Mouse (Mus musculus) G1E (cell line): ENCODE data around the gene Foxe1. TPM values are rescaled to one million over a fixed set of nuclear protein-coding genes. Genes with fewer than 3 reads are reported as not detected.

Source experiments
- ATAC-seq: 2 replicates; pipeline ENCODE4 v1.8.0; 2016; ENCODE audit warnings: mild to moderate bottlenecking; ENCODE audit not compliant: insufficient number of reproducible peaks, poor library complexity, low FRiP score, severe bottlenecking; ENCODE audit errors: extremely low read depth
- DNase-seq: peaks from one replicate; pipeline ENCODE4 v3.0.0; 2012; ENCODE audit warnings: low spot score
- H3K27me3 ChIP-seq: 2 replicates; pipeline ENCODE4 v1.6.1; 2012; ENCODE audit warnings: mild to moderate bottlenecking, low read length, inconsistent platforms; ENCODE audit not compliant: insufficient read depth
- H3K36me3 ChIP-seq: replicated peaks from 2 replicates; pipeline ENCODE3; 2012; ENCODE audit warnings: mild to moderate bottlenecking, inconsistent platforms
- H3K4me1 ChIP-seq: 2 replicates; pipeline ENCODE4 v1.6.1; 2012; ENCODE audit warnings: low read depth, low read length, inconsistent platforms, mixed read lengths; ENCODE audit not compliant: insufficient read depth
- H3K4me3 ChIP-seq: 2 replicates; pipeline ENCODE4 v1.5.1; 2012; ENCODE audit warnings: low read depth, mild to moderate bottlenecking, inconsistent platforms, low read length, moderate library complexity, mixed read lengths
- H3K9me3 ChIP-seq: replicated peaks from 2 replicates; pipeline ENCODE4 v1.6.1; 2012; ENCODE audit warnings: inconsistent platforms
- CTCF ChIP-seq: IDR thresholded peaks from 2 replicates; pipeline ENCODE4 v1.5.1; 2012; ENCODE audit warnings: low read depth, low read length, inconsistent platforms, mixed read lengths
- GATA1 ChIP-seq: IDR thresholded peaks from 2 replicates; pipeline ENCODE4 v1.6.1; 2012; ENCODE audit warnings: borderline replicate concordance, low read length, inconsistent platforms, mixed read lengths
- GATA2 ChIP-seq: IDR thresholded peaks from 2 replicates; pipeline ENCODE4 v1.6.1; 2012; ENCODE audit warnings: low read depth, low read length, inconsistent platforms, borderline replicate concordance
- POLR2AphosphoS5 ChIP-seq: IDR thresholded peaks from 2 replicates; pipeline ENCODE4 v1.6.1; 2012; ENCODE audit warnings: low read depth, low read length, inconsistent platforms; ENCODE audit not compliant: insufficient replicate concordance
- TAL1 ChIP-seq: conservative IDR thresholded peaks from 2 replicates; pipeline ENCODE4 v1.6.1; 2012; ENCODE audit warnings: low read depth, low read length, inconsistent platforms, mixed read lengths
- polyA plus RNA-seq: library from polyadenylated mRNA; stranded (reverse); fragments of >175 nt; gene quantifications from 2 replicates; pipeline ENCODE4 v1.2.3, GENCODE M21; 2012
- total RNA-seq, 2 experiments: library from RNA; stranded (forward) in 1 of 2; stranded (reverse) in 1 of 2; fragments of 200-1000 nt in 1 of 2; fragments of >200 nt in 1 of 2; fragmentation: Nextera tagmentation in 1 of 2; gene quantifications; 2 replicates each; pipeline ENCODE4 v1.2.3; 2014 to 2017

The Foxe1 gene
- total and polyA plus RNA-seq, 3 experiments: not detected

DNA sequence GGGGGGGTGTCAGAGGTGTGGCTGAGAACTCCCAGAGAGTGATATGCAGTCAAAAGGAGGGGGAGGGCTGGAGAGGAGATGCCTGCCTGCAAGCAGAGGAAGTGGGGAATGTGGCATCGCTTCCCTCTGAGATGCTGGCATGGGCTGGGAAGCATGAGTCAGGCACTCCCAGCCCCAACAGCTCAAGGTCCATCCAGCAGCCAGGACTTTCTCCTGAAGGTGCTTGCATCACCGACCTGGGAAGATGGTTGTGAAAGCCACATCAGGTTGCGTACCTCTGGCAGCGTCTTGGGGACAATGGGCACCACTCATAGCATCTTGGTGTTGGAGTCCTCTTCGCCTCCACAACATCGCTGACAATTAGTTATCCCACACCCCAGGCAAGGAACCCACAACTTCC is 27.0 kb downstream of the Foxe1 start:
- Histone ChIP-seq H3K4me3 (no peak overlapping the region), H3K9me3 (no peaks in the 10 kb centered on the region), H3K4me1 (peaks cover 11% of the 10 kb centered on the region), H3K27me3 (peaks cover 35% of the 10 kb centered on the region), H3K36me3 (peaks cover 11% of the 10 kb centered on the region)
- no peak for TF ChIP-seq CTCF
- no peak for TF ChIP-seq GATA1
- ATAC-seq: no peak
- DNase-seq: no peak

- TF ChIP-seq CTCF: no peak
- no peak for TF ChIP-seq POLR2AphosphoS5
- no peak for TF ChIP-seq TAL1
- no peak for TF ChIP-seq GATA2
- no peak for TF ChIP-seq GATA1
- Histone ChIP-seq H3K9me3 (no peaks in the 10 kb centered on the region), H3K36me3 (peaks cover 17% of the 10 kb centered on the region), H3K27me3 (peaks cover 30% of the 10 kb centered on the region), H3K4me3 (no peak overlapping the region), H3K4me1 (peaks cover 11% of the 10 kb centered on the region)
- DNase-seq (no peak), ATAC-seq (no peak)
Observed at GRCm38 (mm10) chr4:46371030-46371429, 27.6 kb downstream of the Foxe1 start.

DNA sequence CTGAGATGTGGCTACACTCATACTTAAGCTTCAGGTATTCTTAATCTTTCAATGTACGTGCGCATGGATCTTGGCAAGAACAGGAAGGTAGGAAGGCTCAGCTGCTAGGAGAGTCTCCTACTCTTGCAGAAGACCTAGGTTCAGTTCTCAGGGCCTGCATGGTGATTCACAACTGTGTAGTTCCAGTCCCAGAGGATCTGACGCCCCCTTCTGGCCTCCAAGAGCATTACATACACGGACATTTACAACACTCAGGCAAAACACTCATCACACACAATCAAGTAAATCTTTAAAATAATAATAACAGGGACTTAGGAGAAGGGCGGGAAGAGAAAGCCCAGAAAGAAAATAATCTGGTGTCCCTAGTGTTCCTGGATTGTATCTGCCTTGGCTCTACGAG is 31.0 kb downstream of the Foxe1 start:
- ATAC-seq (no peak), DNase-seq (no peak)
- no peak for TF ChIP-seq GATA2
- TF ChIP-seq GATA1: no peak
- no peak for TF ChIP-seq POLR2AphosphoS5
- TF ChIP-seq TAL1: no peak
- peak; percentile 46 for TF ChIP-seq CTCF
- Histone ChIP-seq H3K36me3 (peaks cover 51% of the 10 kb centered on the region), H3K4me1 (peaks cover 14% of the 10 kb centered on the region), H3K4me3 (no peak overlapping the region), H3K9me3 (no peaks in the 10 kb centered on the region), H3K27me3 (peaks cover 14% of the 10 kb centered on the region; the same call in 1 of the 2 replicates)

GRCm38 (mm10) chr4:46374869-46375368 is 31.5 kb downstream of the Foxe1 start:
- peaks cover 16% of the 10 kb centered on the region for H3K4me1 ChIP-seq
- H3K27me3 ChIP-seq: peaks cover 12% of the 10 kb centered on the region; the same call in 1 of the 2 replicates
- H3K36me3 ChIP-seq: peaks cover 56% of the 10 kb centered on the region
- no peaks in the 10 kb centered on the region for H3K9me3 ChIP-seq
- ATAC-seq (peak; percentile 60), DNase-seq (peak; percentile 38)
- H3K4me3 ChIP-seq: no peak overlapping the region
- TF ChIP-seq POLR2AphosphoS5 (no peak), CTCF (peak; percentile 85; the same call in 1 of the 2 replicates), GATA1 (no peak)

DNA sequence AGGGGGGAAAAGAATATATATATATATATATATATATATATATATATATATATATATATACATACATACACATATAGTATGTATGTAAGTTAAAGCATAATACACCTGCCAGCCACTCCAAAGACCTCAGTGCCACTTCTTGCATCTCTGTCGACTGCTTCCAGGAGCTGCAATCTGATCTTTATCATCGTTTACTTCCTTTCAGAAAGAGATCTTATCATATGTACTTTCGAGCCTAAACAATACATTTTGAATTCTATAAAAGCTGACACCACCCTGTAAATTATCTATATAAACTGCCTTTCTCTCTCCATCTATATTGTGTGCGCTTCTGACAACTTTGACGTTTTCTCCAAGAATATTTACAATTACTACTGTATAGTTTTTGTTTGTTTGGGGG is 45.1 kb downstream of the Foxe1 start:
- H3K27me3 ChIP-seq: no peaks in the 10 kb centered on the region
- H3K9me3 ChIP-seq: no peaks in the 10 kb centered on the region
- peaks cover 28% of the 10 kb centered on the region for H3K4me1 ChIP-seq
- peaks cover 63% of the 10 kb centered on the region for H3K36me3 ChIP-seq
- DNase-seq: no peak
- ATAC-seq: no peak
- TF ChIP-seq POLR2AphosphoS5 (no peak), TAL1 (no peak), GATA1 (no peak), CTCF (no peak), GATA2 (no peak)
- peak overlapping the region; percentile 79 for H3K4me3 ChIP-seq

- Histone ChIP-seq H3K4me3 (peak within 1 kb of the TSS; percentile 79), H3K9me3 (no peaks in the 10 kb centered on the region), H3K4me1 (peaks cover 28% of the 10 kb centered on the region), H3K36me3 (peaks cover 62% of the 10 kb centered on the region), H3K27me3 (no peaks in the 10 kb centered on the region)
- peak; percentile 94 for ATAC-seq
- TF ChIP-seq POLR2AphosphoS5 (peak; percentile 89), CTCF (no peak)
- DNase-seq: peak; percentile 85
Observed at GRCm38 (mm10) chr4:46389013-46389611, 45.7 kb downstream of the Foxe1 start, which contains the start of gene Trmo. Gene Trmo, minus strand, starts transcription at chr4:46389437.
